Mouse (Mus musculus): ENCODE measurements at regions not wholly inside any gene's neighbourhood (a gene's known extent, or its start where the extent isn't known, plus 50 kb on each side); places are given as distances from the start of the nearest gene placed in this dataset.
A peak's percentile ranks its signal among the peaks of the same experiment; 100 is the strongest.

GRCm38 (mm10) chr13:93564902-93565301 is 65.3 kb upstream of the Jmy start:
- no peak for ATAC-seq (ENCODE audit: borderline replicate concordance, extremely low read depth, low FRiP score, low TSS enrichment)
- H3K27ac ChIP-seq = no peak overlapping the region
- 89% methylated on average over 6 of the region's 6 CpGs for WGBS
- H3K9ac ChIP-seq = no peak overlapping the region
- no peaks in the 10 kb centered on the region for H3K36me3 ChIP-seq
- no peak overlapping the region for H3K4me3 ChIP-seq
- H3K4me1 ChIP-seq = no peaks in the 10 kb centered on the region
- no peaks in the 10 kb centered on the region for H3K9me3 ChIP-seq
- H3K4me2 ChIP-seq = no peak overlapping the region
- H3K27me3 ChIP-seq = no peaks in the 10 kb centered on the region

- Histone ChIP-seq H3K27me3 (no peaks in the 10 kb centered on the region), H3K4me1 (no peaks in the 10 kb centered on the region), H3K9me3 (no peaks in the 10 kb centered on the region), H3K4me2 (no peak overlapping the region), H3K4me3 (no peak overlapping the region), H3K27ac (no peak overlapping the region), H3K36me3 (no peaks in the 10 kb centered on the region), H3K9ac (no peak overlapping the region)
- no peak for ATAC-seq (ENCODE audit: borderline replicate concordance, extremely low read depth, low FRiP score, low TSS enrichment)
- 58% methylated on average over 11 of the region's 11 CpGs for WGBS
These were observed 64.5 kb upstream of the Jmy start for GRCm38 (mm10) chr13:93564091-93564490.

GRCm38 (mm10) chr13:93560282-93560681 is 60.7 kb upstream of the Jmy start:
- H3K9ac ChIP-seq = no peak overlapping the region
- no peaks in the 10 kb centered on the region for H3K36me3 ChIP-seq
- H3K27me3 ChIP-seq = no peaks in the 10 kb centered on the region
- no peak overlapping the region for H3K4me3 ChIP-seq
- H3K9me3 ChIP-seq = no peaks in the 10 kb centered on the region
- H3K4me2 ChIP-seq = no peak overlapping the region
- WGBS = 79% methylated on average over 3 of the region's 3 CpGs
- no peaks in the 10 kb centered on the region for H3K4me1 ChIP-seq
- ATAC-seq (ENCODE audit: borderline replicate concordance, extremely low read depth, low FRiP score, low TSS enrichment) = no peak
- H3K27ac ChIP-seq = no peak overlapping the region

GRCm38 (mm10) chr13:93558603-93559002 is 59.0 kb upstream of the Jmy start:
- H3K9ac ChIP-seq = no peak overlapping the region
- H3K4me1 ChIP-seq = no peaks in the 10 kb centered on the region
- ATAC-seq (ENCODE audit: borderline replicate concordance, extremely low read depth, low FRiP score, low TSS enrichment) = no peak
- H3K36me3 ChIP-seq = no peaks in the 10 kb centered on the region
- H3K27ac ChIP-seq = no peak overlapping the region
- no peaks in the 10 kb centered on the region for H3K9me3 ChIP-seq
- 88% methylated on average over 9 of the region's 9 CpGs for WGBS
- no peaks in the 10 kb centered on the region for H3K27me3 ChIP-seq
- no peak overlapping the region for H3K4me2 ChIP-seq
- H3K4me3 ChIP-seq = no peak overlapping the region

GRCm38 (mm10) chr13:93556119-93556518 is 56.5 kb upstream of the Jmy start:
- Histone ChIP-seq H3K9me3 (no peaks in the 10 kb centered on the region), H3K27me3 (no peaks in the 10 kb centered on the region), H3K4me2 (no peak overlapping the region), H3K36me3 (no peaks in the 10 kb centered on the region), H3K9ac (no peak overlapping the region), H3K4me1 (no peaks in the 10 kb centered on the region), H3K4me3 (no peak overlapping the region), H3K27ac (no peak overlapping the region)
- no peak for ATAC-seq (ENCODE audit: borderline replicate concordance, extremely low read depth, low FRiP score, low TSS enrichment)
- 69% methylated on average over 10 of the region's 10 CpGs for WGBS

- H3K9ac ChIP-seq = no peak overlapping the region
- no peak for ATAC-seq (ENCODE audit: borderline replicate concordance, extremely low read depth, low FRiP score, low TSS enrichment)
- WGBS = 84% methylated on average over 2 of the region's 2 CpGs
These were observed 55.3 kb upstream of the Jmy start for GRCm38 (mm10) chr13:93554901-93555300.

GRCm38 (mm10) chr13:93553932-93554331 is 54.3 kb upstream of the Jmy start:
- Histone ChIP-seq H3K27me3 (no peaks in the 10 kb centered on the region), H3K4me2 (no peak overlapping the region), H3K36me3 (no peaks in the 10 kb centered on the region), H3K4me1 (no peaks in the 10 kb centered on the region), H3K27ac (no peak overlapping the region), H3K9me3 (no peaks in the 10 kb centered on the region), H3K9ac (no peak overlapping the region), H3K4me3 (no peak overlapping the region)
- WGBS = 44% methylated on average over 7 of the region's 7 CpGs
- ATAC-seq (ENCODE audit: borderline replicate concordance, extremely low read depth, low FRiP score, low TSS enrichment) = peak; percentile 55

More at GRCm38 (mm10) chr13:93554901-93555300, 55.3 kb upstream of the Jmy start:
- Histone ChIP-seq H3K4me3 (no peak overlapping the region), H3K9me3 (no peaks in the 10 kb centered on the region), H3K27me3 (no peaks in the 10 kb centered on the region), H3K36me3 (no peaks in the 10 kb centered on the region), H3K4me2 (no peak overlapping the region), H3K27ac (no peak overlapping the region), H3K4me1 (no peaks in the 10 kb centered on the region)

- WGBS = 51% methylated on average over 5 of the region's 5 CpGs
These were observed 53.7 kb upstream of the Jmy start for GRCm38 (mm10) chr13:93553271-93553670.

GRCm38 (mm10) chr13:93550311-93550710 is 50.7 kb upstream of the Jmy start:
- Histone ChIP-seq H3K4me1 (no peaks in the 10 kb centered on the region), H3K27ac (no peak overlapping the region), H3K4me3 (no peak overlapping the region), H3K9ac (no peak overlapping the region), H3K27me3 (no peaks in the 10 kb centered on the region), H3K4me2 (no peak overlapping the region), H3K36me3 (no peaks in the 10 kb centered on the region), H3K9me3 (no peaks in the 10 kb centered on the region)
- no peak for ATAC-seq (ENCODE audit: borderline replicate concordance, extremely low read depth, low FRiP score, low TSS enrichment)
- WGBS = 58% methylated on average over 7 of the region's 7 CpGs

More at GRCm38 (mm10) chr13:93553271-93553670, 53.7 kb upstream of the Jmy start:
- no peaks in the 10 kb centered on the region for H3K36me3 ChIP-seq
- ATAC-seq (ENCODE audit: borderline replicate concordance, extremely low read depth, low FRiP score, low TSS enrichment) = no peak
- H3K9ac ChIP-seq = no peak overlapping the region
- no peaks in the 10 kb centered on the region for H3K27me3 ChIP-seq
- H3K27ac ChIP-seq = no peak overlapping the region
- no peak overlapping the region for H3K4me2 ChIP-seq
- no peak overlapping the region for H3K4me3 ChIP-seq
- no peaks in the 10 kb centered on the region for H3K9me3 ChIP-seq
- H3K4me1 ChIP-seq = no peaks in the 10 kb centered on the region

All from lung, embryonic 15.5 days (tissue).